Mouse (Mus musculus): ENCODE data around the gene Ldlrap1. TPM values are rescaled to one million over a fixed set of nuclear protein-coding genes. Genes with fewer than 3 reads are reported as not detected.

Gene Ldlrap1
- polyA plus RNA-seq, 1 experiment from 2014 or later: 2.7 TPM

GRCm38 (mm10) chr4:134700911-134701310 is 66.9 kb downstream of the Ldlrap1 start:
- peaks cover 31% of the 10 kb centered on the region for H3K4me1 ChIP-seq
- no peak overlapping the region for H3K4me3 ChIP-seq
- WGBS: 93% methylated on average over 2 of the region's 2 CpGs
- peaks cover 36% of the 10 kb centered on the region for H3K27me3 ChIP-seq
- no peak for ATAC-seq
- no peak overlapping the region for H3K9ac ChIP-seq
- no peaks in the 10 kb centered on the region for H3K9me3 ChIP-seq (replicated peaks)
- no peaks in the 10 kb centered on the region for H3K36me3 ChIP-seq (ENCODE audit: poor library complexity, severe bottlenecking)
- no peak overlapping the region; the same call in 1 of the 2 replicates for H3K4me2 ChIP-seq
- no peak overlapping the region for H3K27ac ChIP-seq

GRCm38 (mm10) chr4:134693202-134693940 is 74.5 kb downstream of the Ldlrap1 start:
- Histone ChIP-seq H3K4me3 (no peak overlapping the region), H3K4me1 (no peaks in the 10 kb centered on the region), H3K27me3 (no peaks in the 10 kb centered on the region), H3K4me2 (no peak overlapping the region), H3K9me3 (replicated peaks) (peaks cover 4% of the 10 kb centered on the region), H3K27ac (no peak overlapping the region), H3K36me3 (ENCODE audit: poor library complexity, severe bottlenecking) (no peaks in the 10 kb centered on the region), H3K9ac (no peak overlapping the region)
- WGBS: 84% methylated on average over 9 of the region's 9 CpGs
- no peak for ATAC-seq

GRCm38 (mm10) chr4:134692388-134692787 is 75.4 kb downstream of the Ldlrap1 start:
- Histone ChIP-seq H3K27me3 (no peaks in the 10 kb centered on the region), H3K9me3 (replicated peaks) (peaks cover 4% of the 10 kb centered on the region), H3K9ac (no peak overlapping the region), H3K4me3 (no peak overlapping the region), H3K4me2 (no peak overlapping the region), H3K4me1 (no peaks in the 10 kb centered on the region), H3K27ac (no peak overlapping the region), H3K36me3 (ENCODE audit: poor library complexity, severe bottlenecking) (no peaks in the 10 kb centered on the region)
- WGBS: 92% methylated on average over 1 of the region's 1 CpGs
- ATAC-seq: no peak

Other genes starting within 250 kb of the Ldlrap1 start
- gene Mtfr1l, start 232.6 kb downstream of the Ldlrap1 start, polyA plus RNA-seq (2015; fragmentation: Nextera tagmentation; extraction: Ambion mirVana): 132 and 139 TPM in 2 replicates
- 9.3 and 11.1 TPM in 2 replicates for gene Selenon, start 215.9 kb downstream of the Ldlrap1 start, polyA plus RNA-seq (2015; fragmentation: Nextera tagmentation; extraction: Ambion mirVana)
- gene Man1c1, start 63.7 kb downstream of the Ldlrap1 start, polyA plus RNA-seq (2015; fragmentation: Nextera tagmentation; extraction: Ambion mirVana): 1.6 TPM in 2 replicates
- gene Maco1, start 85.3 kb upstream of the Ldlrap1 start, polyA plus RNA-seq (2015; fragmentation: Nextera tagmentation; extraction: Ambion mirVana): 91.3 and 91.8 TPM in 2 replicates
- gene Rhd, start 96.5 kb upstream of the Ldlrap1 start, polyA plus RNA-seq (2015; fragmentation: Nextera tagmentation; extraction: Ambion mirVana): 1.5 TPM in 2 replicates
- gene Tmem50a, start 147.0 kb upstream of the Ldlrap1 start, polyA plus RNA-seq (2015; fragmentation: Nextera tagmentation; extraction: Ambion mirVana): 161 and 176 TPM in 2 replicates
- 474 and 488 TPM in 2 replicates for gene Rsrp1, start 155.6 kb upstream of the Ldlrap1 start, polyA plus RNA-seq (2015; fragmentation: Nextera tagmentation; extraction: Ambion mirVana)
- 74.8 and 79.1 TPM in 2 replicates for gene Syf2, start 162.9 kb upstream of the Ldlrap1 start, polyA plus RNA-seq (2015; fragmentation: Nextera tagmentation; extraction: Ambion mirVana)

All from forebrain, embryonic 13.5 days (tissue).